Mouse (Mus musculus): ENCODE data around the gene Zpbp2. TPM values are rescaled to one million over a fixed set of nuclear protein-coding genes. Genes with fewer than 3 reads are reported as not detected.

Zpbp2 gene
- polyA plus RNA-seq, 1 experiment from 2014 or later = 0.15 TPM

Other genes starting within 250 kb of the Zpbp2 start
- 0.04 TPM in 1 of 2 replicates, not detected in the other for gene Neurod2, start 221.4 kb upstream of the Zpbp2 start, polyA plus RNA-seq (2015; fragmentation: Nextera tagmentation; extraction: Ambion mirVana)
- gene Ppp1r1b, start 202.7 kb upstream of the Zpbp2 start, polyA plus RNA-seq (2015; fragmentation: Nextera tagmentation; extraction: Ambion mirVana) = 40.5 and 51.7 TPM in 2 replicates
- gene Stard3, start 192.7 kb upstream of the Zpbp2 start, polyA plus RNA-seq (2015; fragmentation: Nextera tagmentation; extraction: Ambion mirVana) = 37.2 and 43.4 TPM in 2 replicates
- 159 and 184 TPM in 2 replicates for gene Tcap, start 167.3 kb upstream of the Zpbp2 start, polyA plus RNA-seq (2015; fragmentation: Nextera tagmentation; extraction: Ambion mirVana)
- gene Pnmt, start 164.6 kb upstream of the Zpbp2 start, polyA plus RNA-seq (2015; fragmentation: Nextera tagmentation; extraction: Ambion mirVana) = 1.3 and 1.5 TPM in 2 replicates
- gene Pgap3, start 150.6 kb upstream of the Zpbp2 start, polyA plus RNA-seq (2015; fragmentation: Nextera tagmentation; extraction: Ambion mirVana) = 19.0 and 19.1 TPM in 2 replicates
- gene Erbb2, start 138.6 kb upstream of the Zpbp2 start, polyA plus RNA-seq (2015; fragmentation: Nextera tagmentation; extraction: Ambion mirVana) = 48.1 and 49.0 TPM in 2 replicates
- 93.8 and 113 TPM in 2 replicates for gene Mien1, start 112.1 kb upstream of the Zpbp2 start, polyA plus RNA-seq (2015; fragmentation: Nextera tagmentation; extraction: Ambion mirVana)
- 2.2 and 2.9 TPM in 2 replicates for gene Grb7, start 104.7 kb upstream of the Zpbp2 start, polyA plus RNA-seq (2015; fragmentation: Nextera tagmentation; extraction: Ambion mirVana)
- 0.13 TPM in 1 of 2 replicates, not detected in the other for gene Ikzf3, start 5.1 kb upstream of the Zpbp2 start, polyA plus RNA-seq (2015; fragmentation: Nextera tagmentation; extraction: Ambion mirVana)
- 63.4 and 76.8 TPM in 2 replicates for gene Ormdl3, start 36.3 kb downstream of the Zpbp2 start, polyA plus RNA-seq (2015; fragmentation: Nextera tagmentation; extraction: Ambion mirVana)
- not detected in 2 replicates for gene Lrrc3c, start 47.2 kb downstream of the Zpbp2 start, polyA plus RNA-seq (2015; fragmentation: Nextera tagmentation; extraction: Ambion mirVana)
- gene Gm12355, start 74.6 kb downstream of the Zpbp2 start, polyA plus RNA-seq (2015; fragmentation: Nextera tagmentation; extraction: Ambion mirVana) = 0.28 and 0.55 TPM in 2 replicates
- gene Gsdma3, start 75.3 kb downstream of the Zpbp2 start, polyA plus RNA-seq (2015; fragmentation: Nextera tagmentation; extraction: Ambion mirVana) = not detected in 2 replicates
- gene Gsdma2, start 95.7 kb downstream of the Zpbp2 start, polyA plus RNA-seq (2015; fragmentation: Nextera tagmentation; extraction: Ambion mirVana) = not detected in 2 replicates
- gene Gsdma, start 113.3 kb downstream of the Zpbp2 start, polyA plus RNA-seq (2015; fragmentation: Nextera tagmentation; extraction: Ambion mirVana) = 0.12 TPM in 1 of 2 replicates, not detected in the other
- 165 and 167 TPM in 2 replicates for gene Psmd3, start 131.5 kb downstream of the Zpbp2 start, polyA plus RNA-seq (2015; fragmentation: Nextera tagmentation; extraction: Ambion mirVana)
- gene Csf3, start 150.2 kb downstream of the Zpbp2 start, polyA plus RNA-seq (2015; fragmentation: Nextera tagmentation; extraction: Ambion mirVana) = not detected in 2 replicates
- gene Med24, start 178.3 kb downstream of the Zpbp2 start, polyA plus RNA-seq (2015; fragmentation: Nextera tagmentation; extraction: Ambion mirVana) = 35.1 and 37.4 TPM in 2 replicates
- gene Thra, start 189.5 kb downstream of the Zpbp2 start, polyA plus RNA-seq (2015; fragmentation: Nextera tagmentation; extraction: Ambion mirVana) = 30.0 and 32.0 TPM in 2 replicates
- 5.9 and 6.4 TPM in 2 replicates for gene Nr1d1, start 224.2 kb downstream of the Zpbp2 start, polyA plus RNA-seq (2015; fragmentation: Nextera tagmentation; extraction: Ambion mirVana)
- gene Msl1, start 244.4 kb downstream of the Zpbp2 start, polyA plus RNA-seq (2015; fragmentation: Nextera tagmentation; extraction: Ambion mirVana) = 14.6 and 15.7 TPM in 2 replicates

All from heart, embryonic 13.5 days (tissue).